Mouse (Mus musculus): ENCODE data around the gene Psma3. TPM values are rescaled to one million over a fixed set of nuclear protein-coding genes. Genes with fewer than 3 reads are reported as not detected.
"Not testable (repeated sequence)": the region's sequence is repeated elsewhere in the genome, so short reads cannot be mapped to it uniquely, and the experiment has no call there.

Gene Psma3
- polyA plus RNA-seq, 1 experiment from 2014 or later, result 556 TPM

DNA sequence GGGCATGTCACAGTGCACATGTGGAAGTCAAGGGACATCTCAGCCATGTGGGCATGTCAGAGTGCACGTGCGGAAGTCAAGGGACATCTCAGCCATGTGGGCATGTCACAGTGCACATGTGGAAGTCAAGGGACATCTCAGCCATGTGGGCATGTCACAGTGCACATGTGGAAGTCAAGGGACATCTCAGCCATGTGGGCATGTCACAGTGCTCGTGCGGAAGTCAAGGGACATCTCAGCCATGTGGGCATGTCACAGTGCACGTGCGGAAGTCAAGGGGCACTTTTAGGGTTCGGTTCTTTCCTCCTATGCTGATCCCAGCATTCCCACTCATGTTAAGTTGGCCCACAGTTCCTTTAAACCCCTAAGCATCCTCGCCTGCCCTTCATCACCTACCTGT is 53.8 kb downstream of the Psma3 start:
- not testable (repeated sequence) for H3K27me3 ChIP-seq; H3K9ac ChIP-seq; H3K9me3 ChIP-seq; H3K4me3 ChIP-seq; H3K4me1 ChIP-seq; H3K4me2 ChIP-seq; ATAC-seq (ENCODE audit: insufficient number of reproducible peaks, low FRiP score, low TSS enrichment, low read depth); H3K27ac ChIP-seq
- peaks cover 72% of the 10 kb centered on the region for H3K36me3 ChIP-seq
- 91% methylated on average over 8 of the region's 8 CpGs for WGBS

DNA sequence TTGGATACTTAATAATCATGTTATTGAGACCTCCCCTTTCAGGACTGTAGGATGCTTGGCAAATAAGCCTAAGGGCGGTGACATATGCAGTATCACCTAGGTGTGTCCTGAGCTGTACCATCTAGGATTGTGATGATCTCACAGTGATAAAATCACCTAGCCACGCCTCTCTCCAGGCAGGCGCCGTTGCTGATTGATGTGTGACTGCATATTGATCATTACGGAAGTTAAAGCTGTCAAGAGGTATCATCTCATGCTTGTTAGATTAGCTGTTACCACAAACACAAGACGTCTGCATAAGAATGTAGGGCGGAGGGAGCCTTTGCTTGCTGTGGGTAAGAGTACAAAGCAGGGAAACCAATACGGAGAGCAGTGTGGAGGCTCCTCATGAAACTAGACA is 55.8 kb downstream of the Psma3 start:
- no peaks in the 10 kb centered on the region for H3K27me3 ChIP-seq
- H3K9me3 ChIP-seq, result no peaks in the 10 kb centered on the region
- no peak overlapping the region for H3K4me3 ChIP-seq
- no peak overlapping the region for H3K4me2 ChIP-seq
- ATAC-seq (ENCODE audit: insufficient number of reproducible peaks, low FRiP score, low TSS enrichment, low read depth), result no peak
- H3K4me1 ChIP-seq, result no peaks in the 10 kb centered on the region
- H3K9ac ChIP-seq, result no peak overlapping the region
- H3K27ac ChIP-seq, result no peak overlapping the region
- 84% methylated on average over 8 of the region's 8 CpGs for WGBS
- peaks cover 59% of the 10 kb centered on the region for H3K36me3 ChIP-seq

DNA sequence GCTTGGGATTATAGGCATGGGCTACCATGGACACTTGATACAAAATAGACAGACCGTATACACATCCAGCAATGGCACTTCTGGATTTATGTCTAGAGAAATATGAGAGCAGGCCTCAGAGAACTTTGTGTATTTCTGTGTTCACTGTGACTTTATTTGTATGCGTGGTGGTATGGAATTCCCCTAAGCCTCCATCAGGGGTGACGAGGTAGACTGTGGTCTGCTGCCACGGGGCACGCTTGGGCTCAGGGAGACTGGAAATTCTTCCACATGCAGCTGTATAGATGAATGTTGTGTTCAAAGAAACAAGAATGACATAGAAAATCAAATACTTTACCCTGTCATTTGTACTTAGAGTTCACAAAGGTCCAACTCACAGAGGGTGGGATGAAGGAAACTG is 56.3 kb downstream of the Psma3 start:
- no peaks in the 10 kb centered on the region for H3K27me3 ChIP-seq
- H3K36me3 ChIP-seq, result peaks cover 55% of the 10 kb centered on the region
- no peak overlapping the region for H3K9ac ChIP-seq
- no peaks in the 10 kb centered on the region for H3K4me1 ChIP-seq
- H3K4me2 ChIP-seq, result no peak overlapping the region
- no peak overlapping the region for H3K4me3 ChIP-seq
- ATAC-seq (ENCODE audit: insufficient number of reproducible peaks, low FRiP score, low TSS enrichment, low read depth), result no peak
- no peaks in the 10 kb centered on the region for H3K9me3 ChIP-seq
- 93% methylated on average over 5 of the region's 5 CpGs for whole genome bisulfite sequencing
- no peak overlapping the region for H3K27ac ChIP-seq

DNA sequence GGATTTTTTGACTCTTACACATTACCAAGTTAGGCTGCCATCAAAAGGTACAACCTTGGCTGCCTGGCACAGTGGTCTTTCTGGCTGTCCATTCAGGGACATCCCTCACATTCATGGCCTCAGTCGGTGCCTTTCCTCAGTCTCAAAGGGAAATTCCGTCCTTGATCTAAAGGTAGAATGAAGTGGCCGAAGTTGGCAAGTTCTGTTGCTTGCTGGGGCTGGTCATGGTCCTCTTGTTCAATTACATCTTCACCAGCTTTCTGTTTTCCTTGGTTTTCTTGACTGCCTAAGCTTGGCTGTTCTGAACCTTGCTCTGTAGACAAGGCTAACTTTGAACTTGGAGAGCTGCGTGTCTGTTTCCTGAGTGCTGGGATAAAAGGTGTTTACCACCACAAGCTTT is 61.4 kb downstream of the Psma3 start:
- H3K9ac ChIP-seq, result no peak overlapping the region
- 90% methylated on average over 4 of the region's 4 CpGs for WGBS
- no peak overlapping the region for H3K27ac ChIP-seq
- no peaks in the 10 kb centered on the region for H3K27me3 ChIP-seq
- no peaks in the 10 kb centered on the region for H3K9me3 ChIP-seq
- H3K4me1 ChIP-seq, result no peaks in the 10 kb centered on the region
- ATAC-seq (ENCODE audit: insufficient number of reproducible peaks, low FRiP score, low TSS enrichment, low read depth), result no peak
- peaks cover 48% of the 10 kb centered on the region for H3K36me3 ChIP-seq
- no peak overlapping the region for H3K4me2 ChIP-seq
- no peak overlapping the region for H3K4me3 ChIP-seq

DNA sequence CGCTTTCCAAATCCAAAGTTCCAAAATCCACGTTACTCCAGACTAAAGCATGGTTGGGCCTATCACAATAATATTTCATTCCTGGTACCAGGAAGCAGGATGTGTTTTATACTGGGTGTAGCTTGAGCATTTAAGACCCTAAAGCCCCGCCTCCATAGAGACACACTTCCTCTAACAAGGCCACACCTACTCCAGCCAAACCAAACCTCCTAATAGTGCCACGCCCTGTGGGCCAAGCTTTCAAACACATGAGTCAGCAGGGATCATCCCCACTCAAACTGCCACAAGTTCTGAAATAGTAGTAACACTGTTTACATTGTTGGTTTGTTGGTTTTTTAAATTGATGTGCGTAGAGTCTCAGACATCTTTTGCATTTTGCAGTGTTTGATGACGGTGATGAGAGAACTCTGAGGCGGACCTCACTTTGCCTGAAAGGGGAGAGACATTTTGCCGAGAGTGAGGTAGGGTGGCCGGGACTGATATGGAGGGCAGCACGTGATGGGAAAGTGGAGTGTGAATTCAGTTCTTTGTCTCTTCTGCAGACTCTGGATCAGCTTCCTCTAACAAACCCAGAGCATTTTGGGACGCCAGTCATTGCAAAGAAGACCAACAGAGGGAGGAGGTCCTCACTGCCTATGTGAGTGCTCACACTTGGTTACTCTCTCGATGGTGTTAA is 62.4 kb downstream of the Psma3 start:
- no peaks in the 10 kb centered on the region for H3K4me1 ChIP-seq
- H3K27ac ChIP-seq, result no peak overlapping the region
- H3K9me3 ChIP-seq, result no peaks in the 10 kb centered on the region
- no peak overlapping the region for H3K9ac ChIP-seq
- H3K27me3 ChIP-seq, result no peaks in the 10 kb centered on the region
- H3K36me3 ChIP-seq, result peaks cover 55% of the 10 kb centered on the region
- H3K4me3 ChIP-seq, result no peak overlapping the region
- ATAC-seq (ENCODE audit: insufficient number of reproducible peaks, low FRiP score, low TSS enrichment, low read depth), result no peak
- WGBS, result 92% methylated on average over 12 of the region's 12 CpGs
- H3K4me2 ChIP-seq, result no peak overlapping the region

DNA sequence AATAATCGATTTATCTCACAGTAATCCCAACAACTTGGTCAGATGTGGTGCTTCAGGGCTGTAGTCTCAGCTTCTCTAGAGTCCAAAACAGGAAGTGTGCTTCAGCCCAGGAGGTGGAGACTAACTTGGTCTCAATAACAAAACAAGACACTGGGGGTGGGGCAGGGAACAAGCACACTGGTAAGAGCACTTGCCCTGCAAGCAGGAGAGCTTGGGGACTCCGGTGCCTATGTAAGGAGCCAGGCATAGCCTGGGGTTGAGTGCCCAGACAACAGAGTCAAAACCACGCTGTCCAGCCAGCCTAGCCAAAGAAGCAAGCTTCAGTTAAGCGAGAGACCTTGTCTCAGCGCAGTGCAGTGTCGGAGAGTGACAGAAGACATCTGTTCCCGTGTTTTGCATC is 66.0 kb downstream of the Psma3 start:
- no peaks in the 10 kb centered on the region for H3K9me3 ChIP-seq
- no peak overlapping the region for H3K4me3 ChIP-seq
- no peaks in the 10 kb centered on the region for H3K4me1 ChIP-seq
- no peak for ATAC-seq (ENCODE audit: insufficient number of reproducible peaks, low FRiP score, low TSS enrichment, low read depth)
- no peaks in the 10 kb centered on the region for H3K27me3 ChIP-seq
- H3K9ac ChIP-seq, result no peak overlapping the region
- H3K4me2 ChIP-seq, result no peak overlapping the region
- H3K27ac ChIP-seq, result no peak overlapping the region
- 92% methylated on average over 7 of the region's 7 CpGs for WGBS
- peaks cover 63% of the 10 kb centered on the region for H3K36me3 ChIP-seq

DNA sequence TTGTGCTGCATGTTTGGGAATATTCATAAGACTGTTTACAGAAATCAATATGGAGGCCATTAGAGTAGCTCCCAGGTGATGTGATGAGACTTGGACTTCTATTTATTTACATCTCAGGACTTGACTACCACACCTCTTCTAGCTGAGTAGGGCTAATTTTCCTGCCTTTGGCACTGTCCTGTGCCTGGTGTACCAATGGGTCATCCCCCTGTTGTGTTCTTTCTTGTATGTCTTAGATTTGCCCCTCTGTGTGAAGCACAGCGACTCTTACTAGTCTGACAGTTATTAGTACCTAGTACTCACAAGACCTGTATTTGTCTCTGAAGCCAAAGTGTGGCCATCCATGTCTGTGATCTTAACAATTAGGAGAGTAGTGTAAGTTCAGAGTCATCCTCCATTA is 68.0 kb downstream of the Psma3 start:
- Histone ChIP-seq H3K9ac (no peak overlapping the region), H3K9me3 (no peaks in the 10 kb centered on the region), H3K4me3 (no peak overlapping the region), H3K36me3 (peaks cover 60% of the 10 kb centered on the region), H3K27ac (no peak overlapping the region), H3K27me3 (no peaks in the 10 kb centered on the region), H3K4me1 (0 out of 2 replicates have a peak, but pooled peaks cover under 1% of the 10 kb centered on the region), H3K4me2 (no peak overlapping the region)
- 97% methylated on average over 1 of the region's 1 CpGs for WGBS
- no peak for ATAC-seq (ENCODE audit: insufficient number of reproducible peaks, low FRiP score, low TSS enrichment, low read depth)

DNA sequence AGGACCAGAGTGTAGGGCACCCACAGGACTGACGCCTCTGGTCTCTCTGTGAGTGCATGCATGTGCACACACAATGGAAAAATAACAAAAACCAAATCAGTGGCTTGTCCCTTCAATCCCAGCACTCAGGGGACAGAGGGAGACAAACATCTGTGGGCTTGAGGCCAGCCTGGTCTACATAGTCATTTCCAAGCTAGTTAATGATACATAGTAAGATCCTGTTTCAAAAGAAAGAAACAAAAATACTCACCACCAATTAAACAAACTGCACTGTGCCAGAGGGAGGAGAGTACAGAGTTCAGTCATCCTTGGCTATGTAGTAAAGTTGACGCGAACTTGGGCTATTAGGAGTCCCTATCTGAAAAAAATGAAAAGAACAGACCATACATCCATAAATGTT is 69.2 kb downstream of the Psma3 start:
- H3K9ac ChIP-seq, result no peak overlapping the region
- peaks cover 53% of the 10 kb centered on the region for H3K36me3 ChIP-seq
- no peak for ATAC-seq (ENCODE audit: insufficient number of reproducible peaks, low FRiP score, low TSS enrichment, low read depth)
- peaks cover 9% of the 10 kb centered on the region; the same call in 1 of the 2 replicates for H3K4me1 ChIP-seq
- no peak overlapping the region for H3K4me3 ChIP-seq
- H3K4me2 ChIP-seq, result no peak overlapping the region
- no peaks in the 10 kb centered on the region for H3K27me3 ChIP-seq
- no peak overlapping the region for H3K27ac ChIP-seq
- WGBS, result 90% methylated on average over 3 of the region's 3 CpGs
- H3K9me3 ChIP-seq, result no peaks in the 10 kb centered on the region

DNA sequence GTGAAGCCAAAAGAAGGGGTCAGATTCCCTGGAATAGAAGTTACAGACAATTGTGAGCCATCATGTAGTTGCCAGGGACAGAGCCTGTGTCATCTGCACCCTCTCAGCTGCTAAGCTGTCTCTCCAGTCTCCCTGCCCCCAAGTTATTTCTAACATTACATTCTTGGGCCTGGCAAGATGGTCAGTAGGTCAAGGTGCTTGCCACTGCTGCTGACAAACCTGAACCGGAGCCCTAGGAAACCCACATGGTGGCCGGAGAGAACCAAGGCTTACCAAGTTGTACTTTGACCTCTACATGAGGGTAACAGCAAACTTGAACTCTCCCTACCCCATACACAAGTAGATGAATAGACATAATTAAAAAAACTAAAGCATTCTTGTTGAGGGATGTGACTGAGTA is 70.1 kb downstream of the Psma3 start:
- Histone ChIP-seq H3K36me3 (peaks cover 49% of the 10 kb centered on the region), H3K4me3 (no peak overlapping the region)
- WGBS, result 92% methylated on average over 2 of the region's 2 CpGs

More for the DNA sequence above, 70.1 kb downstream of the Psma3 start:
- Histone ChIP-seq H3K4me1 (peaks cover 9% of the 10 kb centered on the region; the same call in 1 of the 2 replicates), H3K27me3 (no peaks in the 10 kb centered on the region), H3K9ac (no peak overlapping the region), H3K27ac (no peak overlapping the region), H3K4me2 (no peak overlapping the region), H3K9me3 (no peaks in the 10 kb centered on the region)
- ATAC-seq (ENCODE audit: insufficient number of reproducible peaks, low FRiP score, low TSS enrichment, low read depth), result no peak

Other genes with a start within 250 kb of the Psma3 start
- 70.7 and 71.1 TPM in 2 replicates for gene Frmd6, start 149.1 kb upstream of the Psma3 start, polyA plus RNA-seq (2015; fragmentation: Nextera tagmentation; extraction: Ambion mirVana)
- 229 and 230 TPM in 2 replicates for gene Actr10, start 36.8 kb upstream of the Psma3 start, polyA plus RNA-seq (2015; fragmentation: Nextera tagmentation; extraction: Ambion mirVana)
- gene Arid4a, start 41.4 kb downstream of the Psma3 start, polyA plus RNA-seq (2015; fragmentation: Nextera tagmentation; extraction: Ambion mirVana), result 39.0 and 40.9 TPM in 2 replicates
- not detected in 2 replicates for gene Tomm20l, start 136.8 kb downstream of the Psma3 start, polyA plus RNA-seq (2015; fragmentation: Nextera tagmentation; extraction: Ambion mirVana)
- 67.0 and 70.4 TPM in 2 replicates for gene Timm9, start 162.1 kb downstream of the Psma3 start, polyA plus RNA-seq (2015; fragmentation: Nextera tagmentation; extraction: Ambion mirVana)
- gene 2700049A03Rik, start 162.2 kb downstream of the Psma3 start, polyA plus RNA-seq (2015; fragmentation: Nextera tagmentation; extraction: Ambion mirVana), result 11.5 and 11.7 TPM in 2 replicates

All from limb, embryonic 15.5 days (tissue).